Mouse (Mus musculus) testis, adult 2 months (tissue): ENCODE results near the gene Gm21860. TPM values are rescaled to one million over a fixed set of nuclear protein-coding genes. Genes with fewer than 3 reads are reported as not detected.
"Not testable (repeated sequence)": the region's sequence is repeated elsewhere in the genome, so short reads cannot be mapped to it uniquely, and the experiment has no call there.

Source experiments
- H3K27ac ChIP-seq: fragments of 200-500 bp; 2 replicates; pipeline ENCODE4 v1.5.1; 2012; ENCODE audit warnings: low read depth, low read length; ENCODE audit not compliant: control insufficient read depth, insufficient read depth
- H3K27me3 ChIP-seq: fragments of 200-500 bp; 2 replicates; pipeline ENCODE4 v1.6.1; 2012; ENCODE audit warnings: mild to moderate bottlenecking, low read length, moderate library complexity; ENCODE audit not compliant: control insufficient read depth, insufficient read depth
- H3K36me3 ChIP-seq: fragments of 200-500 bp; 2 replicates; pipeline ENCODE4 v1.6.1; 2012; ENCODE audit warnings: mild to moderate bottlenecking, low read length; ENCODE audit not compliant: control insufficient read depth, insufficient read depth
- H3K4me1 ChIP-seq: fragments of 200-500 bp; 2 replicates; pipeline ENCODE4 v1.6.1; 2012; ENCODE audit warnings: low read length; ENCODE audit not compliant: control insufficient read depth, insufficient read depth
- H3K4me3 ChIP-seq: fragments of 200-500 bp; 2 replicates; pipeline ENCODE4 v1.5.1; 2012; ENCODE audit warnings: low read depth, mild to moderate bottlenecking, low read length, moderate library complexity, mixed read lengths; ENCODE audit not compliant: control insufficient read depth
- polyA plus RNA-seq: library from polyadenylated mRNA; depleted of rRNA; stranded (reverse); fragments of >200 nt; gene quantifications from 2 replicates; pipeline ENCODE4 v1.2.3, GENCODE M21; 2012

Gm21860 gene
- polyA plus RNA-seq, 1 experiment: not detected

- H3K27me3 ChIP-seq, H3K27ac ChIP-seq, H3K4me3 ChIP-seq, H3K4me1 ChIP-seq, H3K36me3 ChIP-seq: not testable (repeated sequence)
These were observed 23.0 kb downstream of the Gm21860 start for GRCm38 (mm10) chrY:90731593-90731955.

GRCm38 (mm10) chrY:90730908-90731592 lies 23.6 kb downstream of the Gm21860 start:
- H3K4me3 ChIP-seq, H3K36me3 ChIP-seq, H3K4me1 ChIP-seq, H3K27ac ChIP-seq, H3K27me3 ChIP-seq: not testable (repeated sequence)

GRCm38 (mm10) chrY:90729816-90730303 lies 24.8 kb downstream of the Gm21860 start:
- H3K36me3 ChIP-seq, H3K4me3 ChIP-seq, H3K27me3 ChIP-seq, H3K4me1 ChIP-seq, H3K27ac ChIP-seq: not testable (repeated sequence)

GRCm38 (mm10) chrY:90728905-90729256 lies 25.7 kb downstream of the Gm21860 start:
- not testable (repeated sequence) for H3K27me3 ChIP-seq, H3K27ac ChIP-seq, H3K36me3 ChIP-seq, H3K4me1 ChIP-seq, H3K4me3 ChIP-seq

- H3K36me3 ChIP-seq, H3K4me3 ChIP-seq, H3K27ac ChIP-seq, H3K27me3 ChIP-seq, H3K4me1 ChIP-seq: not testable (repeated sequence)
These were observed 26.2 kb downstream of the Gm21860 start for GRCm38 (mm10) chrY:90728251-90728904.

GRCm38 (mm10) chrY:90727121-90727908 lies 27.3 kb downstream of the Gm21860 start:
- not testable (repeated sequence) for H3K27ac ChIP-seq, H3K27me3 ChIP-seq, H3K4me1 ChIP-seq, H3K36me3 ChIP-seq, H3K4me3 ChIP-seq

- H3K4me1 ChIP-seq, H3K27me3 ChIP-seq, H3K27ac ChIP-seq, H3K4me3 ChIP-seq, H3K36me3 ChIP-seq: not testable (repeated sequence)
These were observed 28.7 kb downstream of the Gm21860 start for GRCm38 (mm10) chrY:90725701-90726451.

- H3K27me3 ChIP-seq, H3K27ac ChIP-seq, H3K4me1 ChIP-seq, H3K4me3 ChIP-seq, H3K36me3 ChIP-seq: not testable (repeated sequence)
These were observed 29.5 kb downstream of the Gm21860 start for GRCm38 (mm10) chrY:90725166-90725565.
